Mouse (Mus musculus) MEL (cell line): ENCODE data around the gene Abl1.

ENCODE experiments used
- CHD1 ChIP-seq: IDR thresholded peaks from 2 replicates; pipeline ENCODE4 v1.6.1; 2012; ENCODE audit warnings: low read depth, mild to moderate bottlenecking, inconsistent platforms, low read length, improper control_type of control experiment
- CTCF ChIP-seq, 3 experiments: IDR thresholded peaks in 2 of 3; conservative IDR thresholded peaks in 1 of 3; 2 replicates each; pipeline ENCODE4 v1.5.1; 2011 to 2012; ENCODE audit warnings: low read length in 3 of 3, low read depth in 2 of 3, mild to moderate bottlenecking in 2 of 3, improper control_type of control experiment in 1 of 3, inconsistent platforms in 1 of 3, mixed read lengths in 1 of 3, moderate library complexity in 1 of 3; ENCODE audit not compliant: control insufficient read depth in 1 of 3, insufficient read depth in 1 of 3, poor library complexity in 1 of 3, severe bottlenecking in 1 of 3
- GABPA ChIP-seq: IDR thresholded peaks from 2 replicates; pipeline ENCODE4 v1.6.1; 2012; ENCODE audit warnings: low read depth, mild to moderate bottlenecking, inconsistent platforms, low read length, improper control_type of control experiment, moderate library complexity
- GATA1 ChIP-seq: IDR thresholded peaks from 2 replicates; pipeline ENCODE4 v1.6.1; 2011; ENCODE audit warnings: low read depth, low read length, improper control_type of control experiment
- MAZ ChIP-seq: IDR thresholded peaks from 2 replicates; pipeline ENCODE4 v1.6.1; 2012; ENCODE audit warnings: low read depth, mild to moderate bottlenecking, inconsistent platforms, low read length, improper control_type of control experiment
- MYB ChIP-seq: IDR thresholded peaks from 2 replicates; pipeline ENCODE4 v1.6.1; 2011; ENCODE audit warnings: mild to moderate bottlenecking, low read depth, low read length, improper control_type of control experiment
- MYC ChIP-seq: IDR thresholded peaks from 2 replicates; pipeline ENCODE4 v1.6.1; 2011; ENCODE audit warnings: low read depth, mild to moderate bottlenecking, low read length, improper control_type of control experiment, moderate library complexity
- POLR2A ChIP-seq, 2 experiments: IDR thresholded peaks; 2 replicates each; pipeline ENCODE4 v1.6.1; 2011 to 2012; ENCODE audit warnings: low read length in 2 of 2, mild to moderate bottlenecking in 2 of 2, control low read depth in 1 of 2, improper control_type of control experiment in 1 of 2, low read depth in 1 of 2, moderate library complexity in 1 of 2; ENCODE audit not compliant: control insufficient read depth in 1 of 2, insufficient read depth in 1 of 2, poor library complexity in 1 of 2
- POLR2AphosphoS5 ChIP-seq: IDR thresholded peaks from 2 replicates; pipeline ENCODE4 v1.6.1; 2012; ENCODE audit warnings: low read depth, borderline replicate concordance, mild to moderate bottlenecking, inconsistent platforms, low read length, moderate library complexity, mixed read lengths
- SIN3A ChIP-seq: IDR thresholded peaks from 2 replicates; pipeline ENCODE4 v1.6.1; 2012; ENCODE audit warnings: low read length, improper control_type of control experiment, inconsistent platforms
- ZC3H11A ChIP-seq: IDR thresholded peaks from 2 replicates; pipeline ENCODE4 v1.6.1; 2012; ENCODE audit warnings: low read depth, mild to moderate bottlenecking, inconsistent platforms, low read length, improper control_type of control experiment

DNA sequence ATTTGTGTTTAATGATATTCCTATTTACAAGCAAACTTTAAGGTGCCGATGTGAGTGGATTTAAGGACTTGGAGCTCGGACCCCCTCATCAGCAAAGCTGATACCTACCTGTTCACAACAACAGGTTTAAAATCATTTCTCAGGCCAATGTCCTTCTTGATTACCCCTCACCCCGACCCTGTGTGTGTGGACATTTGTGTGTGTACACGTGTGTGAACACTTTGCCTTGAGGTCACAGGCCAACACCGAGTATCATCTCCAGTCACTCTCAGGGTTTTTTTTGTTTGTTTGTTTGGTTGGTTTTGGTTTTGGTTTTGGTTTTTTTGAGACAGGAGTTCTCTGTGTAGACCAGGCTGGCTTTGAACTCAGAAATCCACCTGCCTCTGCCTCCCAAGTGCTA is 62.0 kb downstream of the Abl1 start:
- no peak for TF ChIP-seq MYC
- no peak for TF ChIP-seq ZC3H11A
- no peak for TF ChIP-seq CTCF (IDR thresholded peaks at IDR 0.05 in 2 of 3, conservative IDR thresholded peaks at IDR 0.05 in 1 of 3; ENCODE audit: control insufficient read depth in 1 of 3, insufficient read depth in 1 of 3, low read depth in 2 of 3, low read length in 3 of 3, poor library complexity in 1 of 3, severe bottlenecking in 1 of 3)
- no peak for TF ChIP-seq POLR2AphosphoS5
- no peak for TF ChIP-seq GATA1
- TF ChIP-seq MAZ: no peak
- no peak for TF ChIP-seq POLR2A (IDR thresholded peaks at IDR 0.05; ENCODE audit: control insufficient read depth in 1 of 2, insufficient read depth in 1 of 2, low read depth in 1 of 2, low read length in 2 of 2, poor library complexity in 1 of 2)
- TF ChIP-seq SIN3A: no peak
- TF ChIP-seq CHD1: no peak
- no peak for TF ChIP-seq GABPA
- no peak for TF ChIP-seq MYB
